Mouse (Mus musculus): ENCODE results near the gene Olfr1111. TPM values are rescaled to one million over a fixed set of nuclear protein-coding genes. Genes with fewer than 3 reads are reported as not detected.
"Not testable (repeated sequence)": the region's sequence is repeated elsewhere in the genome, so short reads cannot be mapped to it uniquely, and the experiment has no call there.

The Olfr1111 gene
- not detected in 2 replicates for polyA plus RNA-seq (2015; fragmentation: Nextera tagmentation; extraction: Ambion mirVana)

- Histone ChIP-seq H3K4me2 (ENCODE audit: low read depth, low read length) (no peak within 1 kb of the TSS), H3K4me3 (ENCODE audit: low read depth, low read length) (no peak within 1 kb of the TSS), H3K27me3 (ENCODE audit: control insufficient read depth, insufficient read depth, low read depth, low read length) (no peaks in the 10 kb centered on the region), H3K9ac (ENCODE audit: low read depth, low read length) (no peak within 1 kb of the TSS), H3K4me1 (ENCODE audit: control insufficient read depth, low read depth, low read length) (no peaks in the 10 kb centered on the region), H3K9me3 (replicated peaks; ENCODE audit: control insufficient read depth, low read length) (no peaks in the 10 kb centered on the region), H3K36me3 (ENCODE audit: control insufficient read depth, insufficient read depth) (no peaks in the 10 kb centered on the region), H3K27ac (ENCODE audit: low read length) (no peak within 1 kb of the TSS)
- ATAC-seq (ENCODE audit: low read depth): no peak
Observed at GRCm38 (mm10) chr2:87152524-87152923, at the start of gene Olfr1111. TSS of gene Olfr1111 (minus strand) at chr2:87152624.

- Histone ChIP-seq H3K9me3 (replicated peaks; ENCODE audit: control insufficient read depth, low read length) (no peaks in the 10 kb centered on the region), H3K4me3 (ENCODE audit: low read depth, low read length) (no peak within 1 kb of the TSS), H3K27ac (ENCODE audit: low read length) (no peak within 1 kb of the TSS), H3K27me3 (ENCODE audit: control insufficient read depth, insufficient read depth, low read depth, low read length) (no peaks in the 10 kb centered on the region), H3K4me1 (ENCODE audit: control insufficient read depth, low read depth, low read length) (no peaks in the 10 kb centered on the region), H3K9ac (ENCODE audit: low read depth, low read length) (no peak within 1 kb of the TSS), H3K36me3 (ENCODE audit: control insufficient read depth, insufficient read depth) (no peaks in the 10 kb centered on the region), H3K4me2 (ENCODE audit: low read depth, low read length) (no peak within 1 kb of the TSS)
- no peak for ATAC-seq (ENCODE audit: low read depth)
- WGBS (ENCODE audit: insufficient replicate concordance): 63% methylated on average over 1 of the region's 1 CpGs
Observed at GRCm38 (mm10) chr2:87187498-87187897, 35.1 kb upstream of the Olfr1111 start, which contains the start of gene Olfr1112. TSS of gene Olfr1112 (plus strand) at chr2:87187798.

- H3K4me1 ChIP-seq (ENCODE audit: control insufficient read depth, low read depth, low read length); ATAC-seq (ENCODE audit: low read depth); H3K36me3 ChIP-seq (ENCODE audit: control insufficient read depth, insufficient read depth); H3K4me3 ChIP-seq (ENCODE audit: low read depth, low read length); H3K27ac ChIP-seq (ENCODE audit: low read length); H3K9ac ChIP-seq (ENCODE audit: low read depth, low read length); H3K4me2 ChIP-seq (ENCODE audit: low read depth, low read length); H3K27me3 ChIP-seq (ENCODE audit: control insufficient read depth, insufficient read depth, low read depth, low read length); H3K9me3 ChIP-seq (replicated peaks; ENCODE audit: control insufficient read depth, low read length): not testable (repeated sequence)
- 42% methylated on average over 2 of the region's 2 CpGs for WGBS (ENCODE audit: insufficient replicate concordance)
Observed at GRCm38 (mm10) chr2:87167731-87168130, 15.3 kb upstream of the Olfr1111 start.

- Histone ChIP-seq H3K4me2 (ENCODE audit: low read depth, low read length) (no peak within 1 kb of the TSS), H3K9ac (ENCODE audit: low read depth, low read length) (no peak within 1 kb of the TSS), H3K4me1 (ENCODE audit: control insufficient read depth, low read depth, low read length) (no peaks in the 10 kb centered on the region), H3K36me3 (ENCODE audit: control insufficient read depth, insufficient read depth) (no peaks in the 10 kb centered on the region), H3K4me3 (ENCODE audit: low read depth, low read length) (no peak within 1 kb of the TSS), H3K9me3 (replicated peaks; ENCODE audit: control insufficient read depth, low read length) (no peaks in the 10 kb centered on the region), H3K27me3 (ENCODE audit: control insufficient read depth, insufficient read depth, low read depth, low read length) (no peaks in the 10 kb centered on the region), H3K27ac (ENCODE audit: low read length) (no peak within 1 kb of the TSS)
- WGBS (ENCODE audit: insufficient replicate concordance): 49% methylated on average over 1 of the region's 1 CpGs
- no peak for ATAC-seq (ENCODE audit: low read depth)
Observed at GRCm38 (mm10) chr2:87140200-87140599, 12.2 kb downstream of the Olfr1111 start, which contains the start of gene Olfr1110. TSS of gene Olfr1110 (minus strand) at chr2:87140300.

GRCm38 (mm10) chr2:87114467-87114866 lies 38.0 kb downstream of the Olfr1111 start, which contains the start of gene Olfr259:
TSS of gene Olfr259 (minus strand) at chr2:87114567.
- no peak for ATAC-seq (ENCODE audit: low read depth)

More at GRCm38 (mm10) chr2:87114467-87114866, 38.0 kb downstream of the Olfr1111 start, which contains the start of gene Olfr259:
- Histone ChIP-seq H3K4me2 (ENCODE audit: low read depth, low read length) (no peak within 1 kb of the TSS), H3K27me3 (ENCODE audit: control insufficient read depth, insufficient read depth, low read depth, low read length) (no peaks in the 10 kb centered on the region), H3K36me3 (ENCODE audit: control insufficient read depth, insufficient read depth) (no peaks in the 10 kb centered on the region), H3K27ac (ENCODE audit: low read length) (no peak within 1 kb of the TSS), H3K4me3 (ENCODE audit: low read depth, low read length) (no peak within 1 kb of the TSS), H3K4me1 (ENCODE audit: control insufficient read depth, low read depth, low read length) (no peaks in the 10 kb centered on the region), H3K9ac (ENCODE audit: low read depth, low read length) (no peak within 1 kb of the TSS), H3K9me3 (replicated peaks; ENCODE audit: control insufficient read depth, low read length) (no peaks in the 10 kb centered on the region)

Other genes starting within 250 kb of the Olfr1111 start
- not detected in 2 replicates for gene Olfr1098, start 228.1 kb downstream of the Olfr1111 start, polyA plus RNA-seq (2015; fragmentation: Nextera tagmentation; extraction: Ambion mirVana)
- not detected in 2 replicates for gene Olfr1099, start 191.9 kb downstream of the Olfr1111 start, polyA plus RNA-seq (2015; fragmentation: Nextera tagmentation; extraction: Ambion mirVana)
- gene Olfr1100, start 172.7 kb downstream of the Olfr1111 start, polyA plus RNA-seq (2015; fragmentation: Nextera tagmentation; extraction: Ambion mirVana): not detected in 2 replicates
- not detected in 2 replicates for gene Olfr1101, start 161.4 kb downstream of the Olfr1111 start, polyA plus RNA-seq (2015; fragmentation: Nextera tagmentation; extraction: Ambion mirVana)
- gene Olfr1102, start 154.2 kb downstream of the Olfr1111 start, polyA plus RNA-seq (2015; fragmentation: Nextera tagmentation; extraction: Ambion mirVana): not detected in 2 replicates
- not detected in 2 replicates for gene Olfr1104, start 125.5 kb downstream of the Olfr1111 start, polyA plus RNA-seq (2015; fragmentation: Nextera tagmentation; extraction: Ambion mirVana)
- gene Olfr1105, start 116.1 kb downstream of the Olfr1111 start, polyA plus RNA-seq (2015; fragmentation: Nextera tagmentation; extraction: Ambion mirVana): not detected in 2 replicates
- gene Olfr1106, start 100.4 kb downstream of the Olfr1111 start, polyA plus RNA-seq (2015; fragmentation: Nextera tagmentation; extraction: Ambion mirVana): not detected in 2 replicates
- gene Olfr1107, start 76.8 kb downstream of the Olfr1111 start, polyA plus RNA-seq (2015; fragmentation: Nextera tagmentation; extraction: Ambion mirVana): not detected in 2 replicates
- not detected in 2 replicates for gene Olfr1109, start 56.6 kb downstream of the Olfr1111 start, polyA plus RNA-seq (2015; fragmentation: Nextera tagmentation; extraction: Ambion mirVana)
- not detected in 2 replicates for gene Olfr259, start 38.1 kb downstream of the Olfr1111 start, polyA plus RNA-seq (2015; fragmentation: Nextera tagmentation; extraction: Ambion mirVana)
- gene Olfr1110, start 12.3 kb downstream of the Olfr1111 start, polyA plus RNA-seq (2015; fragmentation: Nextera tagmentation; extraction: Ambion mirVana): not detected in 2 replicates
- gene Olfr1112, start 35.2 kb upstream of the Olfr1111 start, polyA plus RNA-seq (2015; fragmentation: Nextera tagmentation; extraction: Ambion mirVana): not detected in 2 replicates
- not detected in 2 replicates for gene Olfr1113, start 56.3 kb upstream of the Olfr1111 start, polyA plus RNA-seq (2015; fragmentation: Nextera tagmentation; extraction: Ambion mirVana)
- not detected in 2 replicates for gene Olfr1115, start 95.4 kb upstream of the Olfr1111 start, polyA plus RNA-seq (2015; fragmentation: Nextera tagmentation; extraction: Ambion mirVana)
- gene Olfr1116, start 114.9 kb upstream of the Olfr1111 start, polyA plus RNA-seq (2015; fragmentation: Nextera tagmentation; extraction: Ambion mirVana): not detected in 2 replicates
- not detected in 2 replicates for gene Olfr1118, start 155.0 kb upstream of the Olfr1111 start, polyA plus RNA-seq (2015; fragmentation: Nextera tagmentation; extraction: Ambion mirVana)
- gene Olfr1120, start 202.2 kb upstream of the Olfr1111 start, polyA plus RNA-seq (2015; fragmentation: Nextera tagmentation; extraction: Ambion mirVana): not detected in 2 replicates
- not detected in 2 replicates for gene Olfr1121, start 217.3 kb upstream of the Olfr1111 start, polyA plus RNA-seq (2015; fragmentation: Nextera tagmentation; extraction: Ambion mirVana)
- gene Olfr1122, start 233.2 kb upstream of the Olfr1111 start, polyA plus RNA-seq (2015; fragmentation: Nextera tagmentation; extraction: Ambion mirVana): not detected in 2 replicates

Measured in liver, embryonic 16.5 days (tissue).